Mouse (Mus musculus): ENCODE data around the gene Ednra. TPM values are rescaled to one million over a fixed set of nuclear protein-coding genes. Genes with fewer than 3 reads are reported as not detected.

Gene Ednra
- polyA plus RNA-seq, 1 experiment from 2014 or later: 62.3 TPM

- WGBS: 72% methylated on average over 4 of the region's 4 CpGs
- no peak for DNase-seq (ENCODE audit: low spot score)
Observed at GRCm38 (mm10) chr8:77755441-77755840, 31.2 kb upstream of the Ednra start.

GRCm38 (mm10) chr8:77753796-77754195 is 29.5 kb upstream of the Ednra start:
- DNase-seq (ENCODE audit: low spot score): no peak
- 89% methylated on average over 5 of the region's 5 CpGs for WGBS
- no peaks in the 10 kb centered on the region for H3K9me3 ChIP-seq (ENCODE audit: control insufficient read depth, low read length)
- H3K4me2 ChIP-seq (ENCODE audit: low read depth, severe bottlenecking): no peak overlapping the region
- no peak for ATAC-seq (ENCODE audit: insufficient number of reproducible peaks, low FRiP score, low TSS enrichment, low read depth)
- no peaks in the 10 kb centered on the region for H3K27me3 ChIP-seq (ENCODE audit: control insufficient read depth, insufficient read depth, low read length)
- no peak overlapping the region for H3K27ac ChIP-seq (replicated peaks; ENCODE audit: low read depth, low read length)
- no peaks in the 10 kb centered on the region for H3K36me3 ChIP-seq (ENCODE audit: control insufficient read depth, insufficient read depth, low read length)
- H3K4me3 ChIP-seq (ENCODE audit: low read depth, low read length): no peak overlapping the region
- H3K4me1 ChIP-seq (ENCODE audit: control insufficient read depth, insufficient read depth, low read length): no peaks in the 10 kb centered on the region
- H3K9ac ChIP-seq (ENCODE audit: low read length): no peak overlapping the region

More at GRCm38 (mm10) chr8:77755441-77755840, 31.2 kb upstream of the Ednra start:
- no peak for ATAC-seq (ENCODE audit: insufficient number of reproducible peaks, low FRiP score, low TSS enrichment, low read depth)
- no peaks in the 10 kb centered on the region for H3K36me3 ChIP-seq (ENCODE audit: control insufficient read depth, insufficient read depth, low read length)
- no peak overlapping the region for H3K27ac ChIP-seq (replicated peaks; ENCODE audit: low read depth, low read length)
- no peaks in the 10 kb centered on the region for H3K27me3 ChIP-seq (ENCODE audit: control insufficient read depth, insufficient read depth, low read length)
- no peak overlapping the region for H3K9ac ChIP-seq (ENCODE audit: low read length)
- H3K4me2 ChIP-seq (ENCODE audit: low read depth, severe bottlenecking): no peak overlapping the region
- H3K9me3 ChIP-seq (ENCODE audit: control insufficient read depth, low read length): no peaks in the 10 kb centered on the region
- no peak overlapping the region for H3K4me3 ChIP-seq (ENCODE audit: low read depth, low read length)
- no peaks in the 10 kb centered on the region for H3K4me1 ChIP-seq (ENCODE audit: control insufficient read depth, insufficient read depth, low read length)

GRCm38 (mm10) chr8:77752041-77752440 is 27.8 kb upstream of the Ednra start:
- Histone ChIP-seq H3K4me3 (ENCODE audit: low read depth, low read length) (no peak overlapping the region), H3K9me3 (ENCODE audit: control insufficient read depth, low read length) (no peaks in the 10 kb centered on the region), H3K4me2 (ENCODE audit: low read depth, severe bottlenecking) (no peak overlapping the region), H3K27me3 (ENCODE audit: control insufficient read depth, insufficient read depth, low read length) (no peaks in the 10 kb centered on the region), H3K36me3 (ENCODE audit: control insufficient read depth, insufficient read depth, low read length) (no peaks in the 10 kb centered on the region), H3K4me1 (ENCODE audit: control insufficient read depth, insufficient read depth, low read length) (no peaks in the 10 kb centered on the region), H3K9ac (ENCODE audit: low read length) (no peak overlapping the region), H3K27ac (replicated peaks; ENCODE audit: low read depth, low read length) (no peak overlapping the region)
- no peak for ATAC-seq (ENCODE audit: insufficient number of reproducible peaks, low FRiP score, low TSS enrichment, low read depth)
- 72% methylated on average over 3 of the region's 3 CpGs for WGBS
- no peak for DNase-seq (ENCODE audit: low spot score)

DNA sequence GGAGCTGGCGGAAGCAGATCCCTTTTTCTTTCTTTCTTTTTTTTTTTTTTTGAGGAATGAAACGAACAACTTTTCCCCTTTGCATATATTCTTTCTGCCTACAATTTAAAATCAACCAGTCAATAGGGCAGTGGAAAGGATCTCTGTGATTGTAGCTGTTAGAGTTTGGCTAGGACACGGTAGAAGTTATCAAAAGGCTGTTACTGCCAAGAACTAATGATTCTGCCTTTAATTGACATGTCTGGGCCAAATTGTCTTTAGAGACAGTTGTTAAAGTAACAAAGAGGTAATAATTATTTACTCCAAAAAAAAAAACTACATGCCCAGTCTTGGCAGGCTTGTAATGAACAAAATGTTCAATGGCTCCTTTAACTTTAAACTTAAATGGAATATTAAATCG is 26.1 kb upstream of the Ednra start:
- no peak for ATAC-seq (ENCODE audit: insufficient number of reproducible peaks, low FRiP score, low TSS enrichment, low read depth)
- H3K27ac ChIP-seq (replicated peaks; ENCODE audit: low read depth, low read length): no peak overlapping the region
- no peaks in the 10 kb centered on the region for H3K4me1 ChIP-seq (ENCODE audit: control insufficient read depth, insufficient read depth, low read length)
- H3K27me3 ChIP-seq (ENCODE audit: control insufficient read depth, insufficient read depth, low read length): no peaks in the 10 kb centered on the region
- no peaks in the 10 kb centered on the region for H3K9me3 ChIP-seq (ENCODE audit: control insufficient read depth, low read length)
- DNase-seq (ENCODE audit: low spot score): no peak
- no peaks in the 10 kb centered on the region for H3K36me3 ChIP-seq (ENCODE audit: control insufficient read depth, insufficient read depth, low read length)
- no peak overlapping the region for H3K4me3 ChIP-seq (ENCODE audit: low read depth, low read length)
- no peak overlapping the region for H3K9ac ChIP-seq (ENCODE audit: low read length)
- no peak overlapping the region for H3K4me2 ChIP-seq (ENCODE audit: low read depth, severe bottlenecking)
- WGBS: 56% methylated on average over 4 of the region's 4 CpGs

DNA sequence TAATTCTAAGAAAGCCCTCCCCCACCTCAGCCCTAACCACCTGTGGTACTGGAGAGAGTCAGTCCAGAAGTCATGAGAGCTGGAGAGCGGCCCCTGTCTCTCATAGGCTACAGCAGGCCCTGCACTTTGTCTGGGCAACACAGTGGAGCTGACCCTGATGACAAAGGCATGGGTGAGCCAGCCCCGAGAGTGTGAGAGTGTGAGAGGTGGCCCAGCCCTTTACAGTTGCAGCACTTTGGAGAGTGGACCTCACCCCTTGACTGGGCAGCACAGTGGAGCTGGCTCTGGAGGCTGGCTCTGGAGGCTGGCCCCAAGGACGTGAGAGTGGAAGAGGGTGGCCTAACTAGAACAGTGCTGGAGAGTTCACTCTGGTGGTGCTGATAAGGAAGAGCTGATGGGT is 20.2 kb upstream of the Ednra start:
- WGBS: 77% methylated on average over 3 of the region's 3 CpGs
- no peak for ATAC-seq (ENCODE audit: insufficient number of reproducible peaks, low FRiP score, low TSS enrichment, low read depth)
- Histone ChIP-seq H3K4me3 (ENCODE audit: low read depth, low read length) (no peak overlapping the region), H3K27me3 (ENCODE audit: control insufficient read depth, insufficient read depth, low read length) (no peaks in the 10 kb centered on the region), H3K36me3 (ENCODE audit: control insufficient read depth, insufficient read depth, low read length) (no peaks in the 10 kb centered on the region), H3K4me2 (ENCODE audit: low read depth, severe bottlenecking) (no peak overlapping the region), H3K27ac (replicated peaks; ENCODE audit: low read depth, low read length) (no peak overlapping the region), H3K9ac (ENCODE audit: low read length) (no peak overlapping the region), H3K9me3 (ENCODE audit: control insufficient read depth, low read length) (no peaks in the 10 kb centered on the region), H3K4me1 (ENCODE audit: control insufficient read depth, insufficient read depth, low read length) (no peaks in the 10 kb centered on the region)
- DNase-seq (ENCODE audit: low spot score): no peak

GRCm38 (mm10) chr8:77742395-77742794 is 18.1 kb upstream of the Ednra start:
- no peaks in the 10 kb centered on the region for H3K9me3 ChIP-seq (ENCODE audit: control insufficient read depth, low read length)
- H3K4me1 ChIP-seq (ENCODE audit: control insufficient read depth, insufficient read depth, low read length): no peaks in the 10 kb centered on the region
- no peak overlapping the region for H3K9ac ChIP-seq (ENCODE audit: low read length)
- H3K27me3 ChIP-seq (ENCODE audit: control insufficient read depth, insufficient read depth, low read length): no peaks in the 10 kb centered on the region
- H3K4me3 ChIP-seq (ENCODE audit: low read depth, low read length): no peak overlapping the region
- no peak overlapping the region for H3K4me2 ChIP-seq (ENCODE audit: low read depth, severe bottlenecking)
- no peak for ATAC-seq (ENCODE audit: insufficient number of reproducible peaks, low FRiP score, low TSS enrichment, low read depth)
- DNase-seq (ENCODE audit: low spot score): no peak
- no peaks in the 10 kb centered on the region for H3K36me3 ChIP-seq (ENCODE audit: control insufficient read depth, insufficient read depth, low read length)
- H3K27ac ChIP-seq (replicated peaks; ENCODE audit: low read depth, low read length): no peak overlapping the region
- WGBS: 50% methylated on average over 3 of the region's 3 CpGs

DNA sequence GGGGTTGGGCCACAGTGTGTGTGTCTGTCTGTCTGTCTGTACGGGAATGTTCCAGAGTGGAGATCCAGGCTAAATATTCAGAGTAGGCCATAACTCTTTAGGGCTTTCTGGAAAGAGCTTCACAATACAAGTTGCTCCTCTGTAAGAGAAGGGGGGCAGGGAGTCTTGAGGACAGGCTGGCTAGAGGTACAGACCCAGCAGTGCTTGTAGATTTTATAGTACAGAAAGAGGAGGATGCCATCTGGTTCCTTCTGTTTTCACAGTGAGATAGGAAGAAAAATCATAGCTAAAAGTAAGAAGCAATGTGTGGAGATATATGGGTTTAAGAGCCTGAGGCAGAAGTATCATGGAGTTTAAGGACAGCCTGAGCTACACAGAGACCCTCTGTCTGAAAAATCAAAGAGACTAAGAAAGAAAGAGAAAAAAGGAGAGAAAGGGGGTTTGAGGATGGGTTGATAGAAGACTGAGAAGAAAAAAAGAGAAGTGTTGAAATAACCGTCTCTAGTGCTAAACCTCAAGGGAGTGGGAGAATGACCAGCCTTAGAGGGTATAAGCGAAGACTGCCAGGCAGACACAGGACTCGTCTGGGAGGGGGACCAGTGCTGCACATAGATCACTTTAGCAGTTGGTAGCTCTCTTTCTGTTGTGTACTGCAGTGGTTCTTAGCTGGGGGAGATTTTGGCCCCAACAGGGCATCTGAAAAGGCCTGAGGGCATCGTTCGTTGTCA is 16.9 kb upstream of the Ednra start:
- no peaks in the 10 kb centered on the region for H3K9me3 ChIP-seq (ENCODE audit: control insufficient read depth, low read length)
- WGBS: 89% methylated on average over 6 of the region's 6 CpGs

GRCm38 (mm10) chr8:77738419-77738818 is 14.2 kb upstream of the Ednra start:
- H3K4me1 ChIP-seq (ENCODE audit: control insufficient read depth, insufficient read depth, low read length): no peaks in the 10 kb centered on the region
- H3K9ac ChIP-seq (ENCODE audit: low read length): no peak overlapping the region
- H3K4me2 ChIP-seq (ENCODE audit: low read depth, severe bottlenecking): no peak overlapping the region
- WGBS: 95% methylated on average over 6 of the region's 6 CpGs
- ATAC-seq (ENCODE audit: insufficient number of reproducible peaks, low FRiP score, low TSS enrichment, low read depth): no peak
- H3K27ac ChIP-seq (replicated peaks; ENCODE audit: low read depth, low read length): no peak overlapping the region
- H3K9me3 ChIP-seq (ENCODE audit: control insufficient read depth, low read length): no peaks in the 10 kb centered on the region
- no peak overlapping the region for H3K4me3 ChIP-seq (ENCODE audit: low read depth, low read length)
- H3K27me3 ChIP-seq (ENCODE audit: control insufficient read depth, insufficient read depth, low read length): no peaks in the 10 kb centered on the region
- no peak for DNase-seq (ENCODE audit: low spot score)
- H3K36me3 ChIP-seq (ENCODE audit: control insufficient read depth, insufficient read depth, low read length): no peaks in the 10 kb centered on the region

More for the DNA sequence above, 16.9 kb upstream of the Ednra start:
- Histone ChIP-seq H3K4me1 (ENCODE audit: control insufficient read depth, insufficient read depth, low read length) (no peaks in the 10 kb centered on the region), H3K27me3 (ENCODE audit: control insufficient read depth, insufficient read depth, low read length) (no peaks in the 10 kb centered on the region), H3K4me3 (ENCODE audit: low read depth, low read length) (no peak overlapping the region), H3K36me3 (ENCODE audit: control insufficient read depth, insufficient read depth, low read length) (no peaks in the 10 kb centered on the region), H3K4me2 (ENCODE audit: low read depth, severe bottlenecking) (no peak overlapping the region), H3K9ac (ENCODE audit: low read length) (no peak overlapping the region), H3K27ac (replicated peaks; ENCODE audit: low read depth, low read length) (no peak overlapping the region)
- ATAC-seq (ENCODE audit: insufficient number of reproducible peaks, low FRiP score, low TSS enrichment, low read depth) (no peak), DNase-seq (ENCODE audit: low spot score) (no peak)

GRCm38 (mm10) chr8:77737327-77737726 is 13.1 kb upstream of the Ednra start:
- 86% methylated on average over 9 of the region's 9 CpGs for WGBS
- Histone ChIP-seq H3K27me3 (ENCODE audit: control insufficient read depth, insufficient read depth, low read length) (no peaks in the 10 kb centered on the region), H3K4me1 (ENCODE audit: control insufficient read depth, insufficient read depth, low read length) (no peaks in the 10 kb centered on the region), H3K9me3 (ENCODE audit: control insufficient read depth, low read length) (no peaks in the 10 kb centered on the region), H3K9ac (ENCODE audit: low read length) (no peak overlapping the region), H3K36me3 (ENCODE audit: control insufficient read depth, insufficient read depth, low read length) (no peaks in the 10 kb centered on the region), H3K27ac (replicated peaks; ENCODE audit: low read depth, low read length) (no peak overlapping the region), H3K4me2 (ENCODE audit: low read depth, severe bottlenecking) (no peak overlapping the region), H3K4me3 (ENCODE audit: low read depth, low read length) (no peak overlapping the region)
- ATAC-seq (ENCODE audit: insufficient number of reproducible peaks, low FRiP score, low TSS enrichment, low read depth): no peak
- DNase-seq (ENCODE audit: low spot score): no peak

Data from limb, embryonic 11.5 days (tissue).